Mouse (Mus musculus): ENCODE data around the gene Spire2. TPM values are rescaled to one million over a fixed set of nuclear protein-coding genes. Genes with fewer than 3 reads are reported as not detected.

Spire2 gene
- polyA plus RNA-seq, 1 experiment from 2014 or later = 3.1 TPM

- no peak overlapping the region for H3K4me2 ChIP-seq (ENCODE audit: low read depth, low read length)
- no peaks in the 10 kb centered on the region for H3K36me3 ChIP-seq (replicated peaks; ENCODE audit: control insufficient read depth, insufficient read depth, low read depth, low read length)
- no peaks in the 10 kb centered on the region for H3K4me1 ChIP-seq (ENCODE audit: control insufficient read depth, insufficient read depth, low read length)
- 74% methylated on average over 9 of the region's 9 CpGs for WGBS
- H3K27me3 ChIP-seq (ENCODE audit: control insufficient read depth, insufficient read depth, low read length) = peaks cover 42% of the 10 kb centered on the region
- no peak overlapping the region for H3K9ac ChIP-seq (replicated peaks; ENCODE audit: low read length)
- no peak overlapping the region for H3K27ac ChIP-seq (replicated peaks; ENCODE audit: low read depth, low read length)
- ATAC-seq (replicated peaks; ENCODE audit: insufficient number of reproducible peaks, low FRiP score, low TSS enrichment, low read depth) (no peak), DNase-seq (ENCODE audit: low spot score) (no peak)
- no peak overlapping the region for H3K4me3 ChIP-seq (ENCODE audit: low read depth, low read length)
- no peaks in the 10 kb centered on the region for H3K9me3 ChIP-seq (replicated peaks; ENCODE audit: control insufficient read depth, low read length)
These were observed 76.4 kb downstream of the Spire2 start for GRCm38 (mm10) chr8:123408586-123409544.

DNA sequence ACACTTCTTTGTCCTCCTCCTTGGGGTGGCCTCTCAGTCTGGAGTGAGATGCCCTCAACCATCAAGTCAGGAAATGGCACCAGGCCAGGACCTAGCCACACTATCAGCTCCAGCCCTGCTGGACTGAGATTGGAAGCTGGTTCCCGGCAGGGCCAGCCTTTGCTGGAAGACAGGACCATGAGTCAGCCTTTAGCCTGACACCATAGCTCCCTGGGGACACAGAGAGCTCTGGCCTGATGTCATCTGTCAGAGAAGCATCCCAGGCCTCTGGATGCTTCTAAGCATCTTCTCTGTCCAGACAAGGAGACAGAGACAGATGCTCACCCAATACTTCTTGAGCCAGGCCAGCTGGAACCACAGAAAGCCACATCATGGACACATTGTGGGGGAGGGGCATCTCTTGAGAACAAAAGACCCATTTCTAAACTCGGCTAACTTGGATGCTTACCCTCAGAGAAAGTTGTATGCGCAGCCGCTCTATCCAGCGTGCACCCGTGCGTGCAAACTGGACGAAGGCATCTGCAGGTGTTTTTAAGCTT, 77.6 kb downstream of the Spire2 start:
- ATAC-seq (replicated peaks; ENCODE audit: insufficient number of reproducible peaks, low FRiP score, low TSS enrichment, low read depth) (no peak), DNase-seq (ENCODE audit: low spot score) (peak; percentile 40)
- peaks cover 45% of the 10 kb centered on the region for H3K27me3 ChIP-seq (ENCODE audit: control insufficient read depth, insufficient read depth, low read length)
- no peak overlapping the region for H3K4me3 ChIP-seq (ENCODE audit: low read depth, low read length)
- no peak overlapping the region; the same call in none of the 2 replicates for H3K9ac ChIP-seq (replicated peaks; ENCODE audit: low read length)
- H3K27ac ChIP-seq (replicated peaks; ENCODE audit: low read depth, low read length) = no peak overlapping the region
- no peaks in the 10 kb centered on the region for H3K9me3 ChIP-seq (replicated peaks; ENCODE audit: control insufficient read depth, low read length)
- 53% methylated on average over 8 of the region's 8 CpGs for WGBS
- no peaks in the 10 kb centered on the region for H3K36me3 ChIP-seq (replicated peaks; ENCODE audit: control insufficient read depth, insufficient read depth, low read depth, low read length)
- H3K4me1 ChIP-seq (ENCODE audit: control insufficient read depth, insufficient read depth, low read length) = no peaks in the 10 kb centered on the region
- H3K4me2 ChIP-seq (ENCODE audit: low read depth, low read length) = no peak overlapping the region; the same call in 1 of the 2 replicates

GRCm38 (mm10) chr8:123410788-123411187, 78.3 kb downstream of the Spire2 start:
- no peaks in the 10 kb centered on the region for H3K9me3 ChIP-seq (replicated peaks; ENCODE audit: control insufficient read depth, low read length)
- DNase-seq (ENCODE audit: low spot score) = no peak

GRCm38 (mm10) chr8:123411246-123411645, 78.7 kb downstream of the Spire2 start, which contains the start of gene Tubb3:
Gene Tubb3 (plus strand): TSS chr8:123411424.
- Histone ChIP-seq H3K4me1 (ENCODE audit: control insufficient read depth, insufficient read depth, low read length) (no peaks in the 10 kb centered on the region), H3K36me3 (replicated peaks; ENCODE audit: control insufficient read depth, insufficient read depth, low read depth, low read length) (no peaks in the 10 kb centered on the region), H3K27me3 (ENCODE audit: control insufficient read depth, insufficient read depth, low read length) (peaks cover 45% of the 10 kb centered on the region), H3K9ac (replicated peaks; ENCODE audit: low read length) (peak within 1 kb of the TSS; percentile 66), H3K4me3 (ENCODE audit: low read depth, low read length) (peak within 1 kb of the TSS; percentile 45), H3K9me3 (replicated peaks; ENCODE audit: control insufficient read depth, low read length) (no peaks in the 10 kb centered on the region), H3K27ac (replicated peaks; ENCODE audit: low read depth, low read length) (peak within 1 kb of the TSS; percentile 41; the same call in 1 of the 2 replicates), H3K4me2 (ENCODE audit: low read depth, low read length) (peak within 1 kb of the TSS; percentile 57)
- peak; percentile 86 for ATAC-seq (replicated peaks; ENCODE audit: insufficient number of reproducible peaks, low FRiP score, low TSS enrichment, low read depth)
- peak; percentile 87 for DNase-seq (ENCODE audit: low spot score)
- 0% methylated on average over 29 of the region's 29 CpGs for WGBS

More at GRCm38 (mm10) chr8:123410788-123411187, 78.3 kb downstream of the Spire2 start:
- peak overlapping the region; percentile 66 for H3K9ac ChIP-seq (replicated peaks; ENCODE audit: low read length)
- peak overlapping the region; percentile 45 for H3K4me3 ChIP-seq (ENCODE audit: low read depth, low read length)
- peaks cover 45% of the 10 kb centered on the region for H3K27me3 ChIP-seq (ENCODE audit: control insufficient read depth, insufficient read depth, low read length)
- peak; percentile 16; the same call in 1 of the 2 replicates for ATAC-seq (replicated peaks; ENCODE audit: insufficient number of reproducible peaks, low FRiP score, low TSS enrichment, low read depth)
- H3K36me3 ChIP-seq (replicated peaks; ENCODE audit: control insufficient read depth, insufficient read depth, low read depth, low read length) = no peaks in the 10 kb centered on the region
- H3K27ac ChIP-seq (replicated peaks; ENCODE audit: low read depth, low read length) = peak overlapping the region; percentile 41; the same call in 1 of the 2 replicates
- H3K4me1 ChIP-seq (ENCODE audit: control insufficient read depth, insufficient read depth, low read length) = no peaks in the 10 kb centered on the region
- peak overlapping the region; percentile 57 for H3K4me2 ChIP-seq (ENCODE audit: low read depth, low read length)
- 12% methylated on average over 11 of the region's 11 CpGs for WGBS

- H3K9me3 ChIP-seq (replicated peaks; ENCODE audit: control insufficient read depth, low read length) = no peaks in the 10 kb centered on the region
- H3K9ac ChIP-seq (replicated peaks; ENCODE audit: low read length) = peak overlapping the region; percentile 6
- WGBS = 7% methylated on average over 16 of the region's 16 CpGs
- no peaks in the 10 kb centered on the region for H3K36me3 ChIP-seq (replicated peaks; ENCODE audit: control insufficient read depth, insufficient read depth, low read depth, low read length)
- H3K4me2 ChIP-seq (ENCODE audit: low read depth, low read length) = peak overlapping the region; percentile 57
- peaks cover 45% of the 10 kb centered on the region for H3K27me3 ChIP-seq (ENCODE audit: control insufficient read depth, insufficient read depth, low read length)
- H3K27ac ChIP-seq (replicated peaks; ENCODE audit: low read depth, low read length) = no peak overlapping the region; the same call in 1 of the 2 replicates
- ATAC-seq (replicated peaks; ENCODE audit: insufficient number of reproducible peaks, low FRiP score, low TSS enrichment, low read depth) (peak; percentile 3; the same call in 1 of the 2 replicates), DNase-seq (ENCODE audit: low spot score) (no peak)
- H3K4me1 ChIP-seq (ENCODE audit: control insufficient read depth, insufficient read depth, low read length) = no peaks in the 10 kb centered on the region
- peak overlapping the region; percentile 45 for H3K4me3 ChIP-seq (ENCODE audit: low read depth, low read length)
These were observed 79.3 kb downstream of the Spire2 start for GRCm38 (mm10) chr8:123411781-123412327.

- Histone ChIP-seq H3K27me3 (ENCODE audit: control insufficient read depth, insufficient read depth, low read length) (peaks cover 45% of the 10 kb centered on the region), H3K9ac (replicated peaks; ENCODE audit: low read length) (peak overlapping the region; percentile 6; the same call in 1 of the 2 replicates), H3K27ac (replicated peaks; ENCODE audit: low read depth, low read length) (no peak overlapping the region; the same call in 1 of the 2 replicates), H3K4me2 (ENCODE audit: low read depth, low read length) (peak overlapping the region; percentile 8), H3K4me1 (ENCODE audit: control insufficient read depth, insufficient read depth, low read length) (no peaks in the 10 kb centered on the region), H3K9me3 (replicated peaks; ENCODE audit: control insufficient read depth, low read length) (no peaks in the 10 kb centered on the region), H3K4me3 (ENCODE audit: low read depth, low read length) (peak overlapping the region; percentile 45), H3K36me3 (replicated peaks; ENCODE audit: control insufficient read depth, insufficient read depth, low read depth, low read length) (no peaks in the 10 kb centered on the region)
- peak; percentile 46; the same call in 1 of the 2 replicates for ATAC-seq (replicated peaks; ENCODE audit: insufficient number of reproducible peaks, low FRiP score, low TSS enrichment, low read depth)
- 0% methylated on average over 12 of the region's 12 CpGs for WGBS
- peak; percentile 69 for DNase-seq (ENCODE audit: low spot score)
These were observed 80.2 kb downstream of the Spire2 start for GRCm38 (mm10) chr8:123412560-123413170.

DNA sequence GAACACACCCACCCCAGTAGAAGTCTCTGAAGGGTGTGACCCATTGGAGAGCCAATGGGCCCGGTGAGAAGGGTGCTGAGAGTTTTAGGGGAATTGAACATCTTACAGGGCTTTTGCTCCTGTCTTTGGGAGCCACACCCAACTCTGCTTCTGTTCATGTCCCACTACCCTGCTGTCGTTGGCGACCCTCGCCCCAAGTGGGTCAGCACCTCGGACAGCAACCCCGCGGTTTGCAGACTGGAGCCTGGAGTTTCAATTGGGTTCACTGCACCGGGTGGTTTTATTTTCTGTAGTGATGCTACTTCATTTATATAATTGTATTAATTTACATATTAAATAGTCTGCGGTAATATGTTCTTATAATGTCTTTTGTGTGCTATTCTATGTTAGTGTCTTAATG, 81.7 kb downstream of the Spire2 start:
- no peak overlapping the region for H3K27ac ChIP-seq (replicated peaks; ENCODE audit: low read depth, low read length)
- H3K4me2 ChIP-seq (ENCODE audit: low read depth, low read length) = peak overlapping the region; percentile 10
- 6% methylated on average over 9 of the region's 9 CpGs for WGBS
- H3K4me1 ChIP-seq (ENCODE audit: control insufficient read depth, insufficient read depth, low read length) = no peaks in the 10 kb centered on the region
- no peaks in the 10 kb centered on the region for H3K36me3 ChIP-seq (replicated peaks; ENCODE audit: control insufficient read depth, insufficient read depth, low read depth, low read length)
- peak; percentile 76 for DNase-seq (ENCODE audit: low spot score)
- H3K9me3 ChIP-seq (replicated peaks; ENCODE audit: control insufficient read depth, low read length) = no peaks in the 10 kb centered on the region
- peaks cover 40% of the 10 kb centered on the region for H3K27me3 ChIP-seq (ENCODE audit: control insufficient read depth, insufficient read depth, low read length)
- ATAC-seq (replicated peaks; ENCODE audit: insufficient number of reproducible peaks, low FRiP score, low TSS enrichment, low read depth) = no peak
- H3K4me3 ChIP-seq (ENCODE audit: low read depth, low read length) = peak overlapping the region; percentile 23
- H3K9ac ChIP-seq (replicated peaks; ENCODE audit: low read length) = no peak overlapping the region

Measured in embryonic facial prominence, embryonic 11.5 days (tissue).